Mouse (Mus musculus) liver, embryonic 12.5 days (tissue): Measurements from ENCODE around the gene Chst8. TPM values are rescaled to one million over a fixed set of nuclear protein-coding genes. Genes with fewer than 3 reads are reported as not detected.

Experiments
- ATAC-seq: fragments of 200-750 bp; cut with Nextera tagmentation; 2 replicates; pipeline ENCODE4 v1.8.0; 2017; ENCODE audit warnings: moderate number of reproducible peaks, mild to moderate bottlenecking, moderate library complexity
- H3K27ac ChIP-seq: fragments of 300-500 bp; sonication (generic); 2 replicates; pipeline ENCODE4 v1.5.1; 2016; ENCODE audit warnings: mild to moderate bottlenecking
- H3K27me3 ChIP-seq: fragments of 300-500 bp; sonication (generic); replicated peaks from 2 replicates; pipeline ENCODE4 v1.6.1; 2016; ENCODE audit warnings: mild to moderate bottlenecking, moderate library complexity
- H3K36me3 ChIP-seq: fragments of 300-500 bp; sonication (generic); 2 replicates; pipeline ENCODE4 v1.6.1; 2016; ENCODE audit warnings: mild to moderate bottlenecking, moderate library complexity
- H3K4me1 ChIP-seq: fragments of 300-500 bp; sonication (generic); 2 replicates; pipeline ENCODE4 v1.6.1; 2016
- H3K4me2 ChIP-seq: fragments of 300-500 bp; sonication (generic); 2 replicates; pipeline ENCODE4 v1.6.1; 2016; ENCODE audit warnings: mild to moderate bottlenecking, moderate library complexity
- H3K4me3 ChIP-seq: fragments of 300-500 bp; sonication (generic); 2 replicates; pipeline ENCODE4 v1.5.1; 2016; ENCODE audit warnings: mild to moderate bottlenecking, moderate library complexity
- H3K9ac ChIP-seq: fragments of 300-500 bp; sonication (generic); 2 replicates; pipeline ENCODE4 v1.6.1; 2016; ENCODE audit warnings: mild to moderate bottlenecking, moderate library complexity
- H3K9me3 ChIP-seq: fragments of 300-500 bp; sonication (generic); replicated peaks from 2 replicates; pipeline ENCODE4 v1.6.1; 2016; ENCODE audit warnings: mild to moderate bottlenecking, moderate library complexity
- WGBS: fragments of 180-500 bp; shearing (Covaris S2); methylation state at CpG from one replicate; pipeline ENCODE4 v1.1.7; 2016; ENCODE audit not compliant: insufficient replicate concordance; 5-methylcytosine and 5-hydroxymethylcytosine counted together
- polyA plus RNA-seq: library from polyadenylated mRNA; unstranded; fragments of >200 nt; fragmentation: Nextera tagmentation; extraction: Ambion mirVana; gene quantifications from 2 replicates; pipeline ENCODE4 v1.2.1, GENCODE M21; 2016

Gene Chst8
- polyA plus RNA-seq, 1 experiment from 2014 or later = 1.3 TPM

- no peaks in the 10 kb centered on the region for H3K9me3 ChIP-seq
- ATAC-seq = no peak
- no peak overlapping the region for H3K4me2 ChIP-seq
- no peaks in the 10 kb centered on the region for H3K4me1 ChIP-seq
- H3K9ac ChIP-seq = no peak overlapping the region
- H3K4me3 ChIP-seq = no peak overlapping the region
- no peaks in the 10 kb centered on the region for H3K36me3 ChIP-seq
- H3K27ac ChIP-seq = no peak overlapping the region
- WGBS = 39% methylated on average over 6 of the region's 6 CpGs
- no peaks in the 10 kb centered on the region for H3K27me3 ChIP-seq
Observed at GRCm38 (mm10) chr7:34820554-34820953, 8.0 kb upstream of the Chst8 start.

- 79% methylated on average over 18 of the region's 18 CpGs for WGBS
- H3K9ac ChIP-seq = no peak overlapping the region
Observed at GRCm38 (mm10) chr7:34819796-34820195, 7.3 kb upstream of the Chst8 start.

GRCm38 (mm10) chr7:34818660-34819059 is 6.1 kb upstream of the Chst8 start:
- no peak overlapping the region for H3K9ac ChIP-seq
- H3K9me3 ChIP-seq = no peaks in the 10 kb centered on the region
- no peak for ATAC-seq
- 69% methylated on average over 5 of the region's 5 CpGs for WGBS
- H3K4me1 ChIP-seq = no peaks in the 10 kb centered on the region
- no peak overlapping the region for H3K4me2 ChIP-seq
- no peaks in the 10 kb centered on the region for H3K36me3 ChIP-seq
- H3K4me3 ChIP-seq = no peak overlapping the region
- peaks cover 17% of the 10 kb centered on the region for H3K27me3 ChIP-seq
- H3K27ac ChIP-seq = no peak overlapping the region

More at GRCm38 (mm10) chr7:34819796-34820195, 7.3 kb upstream of the Chst8 start:
- Histone ChIP-seq H3K27ac (no peak overlapping the region), H3K4me3 (no peak overlapping the region), H3K9me3 (no peaks in the 10 kb centered on the region), H3K4me1 (no peaks in the 10 kb centered on the region), H3K4me2 (no peak overlapping the region), H3K27me3 (peaks cover 6% of the 10 kb centered on the region; the same call in 1 of the 2 replicates), H3K36me3 (no peaks in the 10 kb centered on the region)
- no peak for ATAC-seq

GRCm38 (mm10) chr7:34816981-34817380 is 4.5 kb upstream of the Chst8 start:
- H3K9ac ChIP-seq = no peak overlapping the region
- WGBS = 61% methylated on average over 7 of the region's 7 CpGs
- H3K27me3 ChIP-seq = peaks cover 34% of the 10 kb centered on the region
- H3K36me3 ChIP-seq = no peaks in the 10 kb centered on the region
- no peak overlapping the region for H3K4me3 ChIP-seq
- H3K4me1 ChIP-seq = no peaks in the 10 kb centered on the region
- no peaks in the 10 kb centered on the region for H3K9me3 ChIP-seq
- no peak for ATAC-seq
- no peak overlapping the region for H3K27ac ChIP-seq
- no peak overlapping the region for H3K4me2 ChIP-seq

- Histone ChIP-seq H3K4me3 (no peak overlapping the region), H3K27me3 (peaks cover 56% of the 10 kb centered on the region), H3K27ac (no peak overlapping the region), H3K4me2 (no peak overlapping the region), H3K9me3 (no peaks in the 10 kb centered on the region), H3K4me1 (no peaks in the 10 kb centered on the region), H3K36me3 (no peaks in the 10 kb centered on the region), H3K9ac (no peak overlapping the region)
- ATAC-seq = no peak
- 65% methylated on average over 3 of the region's 3 CpGs for WGBS
Observed at GRCm38 (mm10) chr7:34814801-34815200, 2.3 kb upstream of the Chst8 start.

- no peaks in the 10 kb centered on the region for H3K36me3 ChIP-seq
- no peak overlapping the region for H3K9ac ChIP-seq
- no peak overlapping the region for H3K27ac ChIP-seq
- peak overlapping the region; percentile 74 for H3K4me2 ChIP-seq
- H3K4me3 ChIP-seq = peak overlapping the region; percentile 53
- H3K27me3 ChIP-seq = peaks cover 74% of the 10 kb centered on the region
- no peaks in the 10 kb centered on the region for H3K4me1 ChIP-seq
- ATAC-seq = no peak
- 2% methylated on average over 66 of the region's 66 CpGs for WGBS
- H3K9me3 ChIP-seq = no peaks in the 10 kb centered on the region
Observed at GRCm38 (mm10) chr7:34811531-34812526, 682 bp downstream of the Chst8 start.

GRCm38 (mm10) chr7:34811060-34811459 is 1.5 kb downstream of the Chst8 start:
- Histone ChIP-seq H3K4me1 (no peaks in the 10 kb centered on the region), H3K4me2 (peak overlapping the region; percentile 74; the same call in 1 of the 2 replicates), H3K4me3 (no peak overlapping the region), H3K36me3 (no peaks in the 10 kb centered on the region), H3K9me3 (no peaks in the 10 kb centered on the region), H3K27me3 (peaks cover 74% of the 10 kb centered on the region), H3K9ac (no peak overlapping the region), H3K27ac (no peak overlapping the region)
- no peak for ATAC-seq
- 8% methylated on average over 10 of the region's 10 CpGs for WGBS

GRCm38 (mm10) chr7:34806307-34806706 is 6.2 kb downstream of the Chst8 start:
- peaks cover 38% of the 10 kb centered on the region for H3K27me3 ChIP-seq
- H3K36me3 ChIP-seq = no peaks in the 10 kb centered on the region
- H3K9me3 ChIP-seq = no peaks in the 10 kb centered on the region
- no peak overlapping the region for H3K4me3 ChIP-seq
- 58% methylated on average over 6 of the region's 6 CpGs for WGBS
- ATAC-seq = no peak
- no peaks in the 10 kb centered on the region for H3K4me1 ChIP-seq
- no peak overlapping the region for H3K9ac ChIP-seq
- H3K27ac ChIP-seq = no peak overlapping the region
- no peak overlapping the region for H3K4me2 ChIP-seq

GRCm38 (mm10) chr7:34805691-34806205 is 6.8 kb downstream of the Chst8 start:
- Histone ChIP-seq H3K36me3 (no peaks in the 10 kb centered on the region), H3K4me1 (no peaks in the 10 kb centered on the region), H3K27me3 (peaks cover 36% of the 10 kb centered on the region), H3K9ac (no peak overlapping the region), H3K4me3 (no peak overlapping the region), H3K4me2 (no peak overlapping the region), H3K27ac (no peak overlapping the region), H3K9me3 (no peaks in the 10 kb centered on the region)
- ATAC-seq = no peak
- 44% methylated on average over 3 of the region's 3 CpGs for WGBS

GRCm38 (mm10) chr7:34805042-34805441 is 7.5 kb downstream of the Chst8 start:
- H3K4me3 ChIP-seq = no peak overlapping the region
- no peaks in the 10 kb centered on the region for H3K4me1 ChIP-seq
- peaks cover 29% of the 10 kb centered on the region for H3K27me3 ChIP-seq
- no peak overlapping the region for H3K27ac ChIP-seq
- WGBS = 62% methylated on average over 2 of the region's 2 CpGs
- ATAC-seq = no peak
- H3K36me3 ChIP-seq = no peaks in the 10 kb centered on the region
- no peaks in the 10 kb centered on the region for H3K9me3 ChIP-seq
- no peak overlapping the region for H3K4me2 ChIP-seq
- H3K9ac ChIP-seq = no peak overlapping the region

GRCm38 (mm10) chr7:34799950-34800511 is 12.5 kb downstream of the Chst8 start:
- H3K36me3 ChIP-seq = no peaks in the 10 kb centered on the region
- no peak overlapping the region for H3K4me3 ChIP-seq
- peaks cover 26% of the 10 kb centered on the region for H3K27me3 ChIP-seq
- no peak for ATAC-seq
- no peaks in the 10 kb centered on the region for H3K9me3 ChIP-seq
- WGBS = 53% methylated on average over 13 of the region's 13 CpGs
- H3K4me2 ChIP-seq = no peak overlapping the region
- no peak overlapping the region for H3K9ac ChIP-seq
- H3K27ac ChIP-seq = no peak overlapping the region
- peaks cover 9% of the 10 kb centered on the region; the same call in 1 of the 2 replicates for H3K4me1 ChIP-seq

GRCm38 (mm10) chr7:34799404-34799771 is 13.1 kb downstream of the Chst8 start:
- no peak overlapping the region for H3K4me2 ChIP-seq
- WGBS = 36% methylated on average over 3 of the region's 3 CpGs
- no peak for ATAC-seq

More at GRCm38 (mm10) chr7:34799404-34799771, 13.1 kb downstream of the Chst8 start:
- no peak overlapping the region for H3K9ac ChIP-seq
- peaks cover 29% of the 10 kb centered on the region for H3K27me3 ChIP-seq
- no peaks in the 10 kb centered on the region for H3K9me3 ChIP-seq
- peaks cover 9% of the 10 kb centered on the region; the same call in 1 of the 2 replicates for H3K4me1 ChIP-seq
- H3K4me3 ChIP-seq = no peak overlapping the region
- H3K36me3 ChIP-seq = no peaks in the 10 kb centered on the region
- H3K27ac ChIP-seq = no peak overlapping the region
